Mouse (Mus musculus): ENCODE measurements around the gene Rnf39. TPM values are rescaled to one million over a fixed set of nuclear protein-coding genes. Genes with fewer than 3 reads are reported as not detected.

Rnf39 gene
- 0.44 and 0.91 TPM in 2 replicates for polyA plus RNA-seq (2015; fragmentation: Nextera tagmentation; extraction: Ambion mirVana)

DNA sequence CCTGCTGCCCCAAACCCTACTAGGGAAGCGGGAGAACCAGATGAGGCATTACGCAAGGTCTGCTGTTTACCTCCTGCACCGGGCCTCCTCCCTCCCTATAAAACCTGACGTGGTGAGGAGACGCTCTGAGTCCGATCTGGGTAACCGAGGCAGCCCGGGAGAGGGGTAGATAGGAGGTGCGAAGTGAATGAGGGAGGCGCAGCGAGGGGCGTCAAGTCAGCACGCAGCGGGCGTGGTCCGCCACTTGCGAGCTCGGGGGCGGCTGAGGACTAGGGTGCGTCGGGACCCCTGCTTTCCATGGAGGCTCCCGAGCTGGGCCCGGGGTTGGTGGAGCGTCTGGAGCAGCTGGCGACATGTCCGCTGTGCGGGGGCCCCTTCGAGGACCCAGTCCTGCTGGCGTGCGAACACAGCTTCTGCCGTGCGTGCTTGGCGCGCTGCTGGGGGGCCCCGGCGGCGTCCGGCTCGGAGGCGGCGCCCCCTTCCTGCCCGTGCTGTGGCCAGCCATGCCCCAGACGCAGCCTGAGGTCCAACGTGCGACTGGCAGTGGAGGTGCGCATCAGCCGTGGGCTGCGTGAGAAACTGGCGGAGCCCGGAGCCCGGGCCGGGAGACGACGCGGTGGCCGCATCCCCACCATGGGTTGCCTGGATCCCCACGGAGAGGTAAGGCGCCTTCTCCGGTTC lies at the start of gene Rnf39:
Rnf39 (plus strand) TSS at position 128 of the 681 bp plus-strand sequence.

DNA sequence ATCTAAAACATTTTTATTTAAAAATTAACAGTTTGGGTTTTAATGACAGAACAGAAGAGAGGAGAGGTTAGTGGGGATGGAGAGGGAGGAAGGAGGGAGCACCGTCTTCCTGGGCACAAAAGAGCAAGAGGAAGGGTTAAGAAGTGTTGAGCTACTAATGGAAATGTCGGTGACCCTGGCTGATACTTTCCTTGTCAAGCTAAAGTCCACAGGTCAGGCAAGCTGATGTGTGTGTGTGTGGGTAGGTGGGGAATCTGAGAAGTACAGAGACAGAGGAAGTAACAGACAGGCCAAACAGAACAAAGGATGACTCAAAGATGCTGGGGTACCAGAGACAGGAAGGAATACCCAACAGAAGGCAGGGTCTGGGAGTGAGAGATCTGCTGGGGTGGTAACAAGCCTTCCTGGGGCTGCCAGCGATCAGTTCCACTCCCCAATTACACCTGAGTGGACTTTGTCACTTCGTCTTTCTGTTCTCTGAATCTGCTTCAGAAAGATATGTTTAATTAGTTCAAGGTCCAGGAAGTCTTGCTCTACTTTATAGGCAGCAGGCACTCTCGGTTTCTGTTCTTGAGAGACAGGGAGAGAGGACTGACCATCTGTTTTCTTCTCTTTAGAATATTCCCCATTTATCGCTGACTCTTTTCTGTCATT lies 45.0 kb upstream of the Rnf39 start, which contains the start of gene Trim31:
Trim31 (plus strand) TSS at position 567 of the 654 bp plus-strand sequence.

DNA sequence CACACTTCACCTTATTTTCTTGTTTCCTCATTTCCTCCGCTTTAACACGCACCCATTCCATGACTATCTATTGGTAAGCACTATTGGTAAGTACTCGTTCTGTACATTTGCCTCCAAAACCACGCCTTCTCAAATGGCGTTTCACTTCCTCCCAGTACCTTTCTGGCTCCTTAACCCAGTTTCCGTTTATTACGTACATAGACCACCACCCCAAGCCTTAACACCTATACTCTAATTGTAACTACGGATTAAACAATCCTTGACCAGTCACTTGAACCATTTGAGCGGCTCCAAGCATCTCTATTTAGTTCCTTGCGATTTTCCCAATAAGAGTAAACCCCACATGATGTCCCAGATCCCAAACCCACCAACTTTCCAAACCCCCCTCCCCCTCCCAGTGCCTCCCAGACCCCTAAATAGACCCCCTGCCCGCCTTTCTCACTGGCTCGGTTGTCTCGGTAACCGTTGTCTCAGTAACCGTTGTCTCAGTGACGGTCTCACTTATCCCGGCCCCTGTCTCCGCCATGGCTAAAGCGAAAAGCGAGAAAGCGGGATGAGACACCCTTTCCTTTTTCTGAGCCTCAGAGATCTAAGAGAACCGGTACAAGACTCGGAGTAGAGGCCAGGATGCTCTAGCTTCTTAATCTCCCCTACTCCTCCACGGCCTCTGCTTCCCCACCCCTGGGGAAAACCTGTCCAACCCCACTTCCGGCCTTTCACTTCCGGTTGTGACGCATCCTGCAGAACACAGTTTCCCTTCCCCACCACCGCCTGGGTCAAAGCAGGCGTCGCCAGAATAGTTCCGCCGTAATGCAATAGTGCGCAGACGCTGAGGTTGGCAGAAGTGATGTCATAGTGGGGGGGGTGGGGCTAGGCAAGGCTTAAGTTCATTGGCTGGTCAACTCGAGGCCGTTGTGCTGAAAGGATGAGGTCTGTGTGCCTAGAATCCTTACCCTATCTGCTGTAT lies 8.5 kb downstream of the Rnf39 start, which contains the start of gene Ppp1r11:
Ppp1r11 (minus strand) TSS at position 761 of the 967 bp plus-strand sequence.

DNA sequence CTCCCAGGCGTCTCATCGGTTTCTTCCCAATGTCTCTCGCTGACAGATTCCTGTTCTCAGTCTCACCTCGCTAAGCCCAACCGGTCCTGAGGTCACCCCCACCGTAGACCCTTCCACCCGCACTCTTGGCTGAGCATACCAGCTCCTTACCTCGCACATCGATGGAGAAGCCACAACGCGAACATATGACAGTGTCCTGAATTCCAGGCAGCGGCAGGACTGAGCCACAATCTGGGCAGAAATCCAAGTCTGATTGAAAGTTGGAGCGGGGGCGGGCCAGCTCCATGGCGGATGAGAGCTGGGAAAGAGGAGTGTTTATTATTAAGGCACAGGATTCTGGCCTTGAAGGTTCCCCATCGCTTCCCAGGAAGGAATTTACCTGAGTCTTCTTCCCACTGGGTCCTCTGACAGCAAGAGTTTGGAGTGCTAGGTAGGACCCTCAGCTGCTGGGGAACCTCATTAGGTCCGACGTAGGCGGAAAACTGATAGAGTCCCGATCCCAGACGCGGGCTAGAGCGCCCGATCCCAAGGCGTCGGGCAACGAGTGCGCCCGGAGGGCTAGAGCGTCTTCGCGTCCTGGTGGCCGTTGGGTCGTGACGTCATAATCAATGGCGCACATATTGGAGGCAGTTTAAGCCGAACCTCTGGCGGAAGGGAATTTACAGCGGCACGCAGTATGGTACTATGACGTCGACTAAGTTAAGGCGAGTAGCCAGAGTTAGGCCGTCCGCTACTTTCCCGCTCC lies 15.5 kb downstream of the Rnf39 start, which contains the start of the genes Znrd1 and Znrd1as:
Znrd1 (minus strand) TSS at position 561 of the 745 bp plus-strand sequence.
Znrd1as (plus strand) TSS at position 594 of the 745 bp plus-strand sequence.

DNA sequence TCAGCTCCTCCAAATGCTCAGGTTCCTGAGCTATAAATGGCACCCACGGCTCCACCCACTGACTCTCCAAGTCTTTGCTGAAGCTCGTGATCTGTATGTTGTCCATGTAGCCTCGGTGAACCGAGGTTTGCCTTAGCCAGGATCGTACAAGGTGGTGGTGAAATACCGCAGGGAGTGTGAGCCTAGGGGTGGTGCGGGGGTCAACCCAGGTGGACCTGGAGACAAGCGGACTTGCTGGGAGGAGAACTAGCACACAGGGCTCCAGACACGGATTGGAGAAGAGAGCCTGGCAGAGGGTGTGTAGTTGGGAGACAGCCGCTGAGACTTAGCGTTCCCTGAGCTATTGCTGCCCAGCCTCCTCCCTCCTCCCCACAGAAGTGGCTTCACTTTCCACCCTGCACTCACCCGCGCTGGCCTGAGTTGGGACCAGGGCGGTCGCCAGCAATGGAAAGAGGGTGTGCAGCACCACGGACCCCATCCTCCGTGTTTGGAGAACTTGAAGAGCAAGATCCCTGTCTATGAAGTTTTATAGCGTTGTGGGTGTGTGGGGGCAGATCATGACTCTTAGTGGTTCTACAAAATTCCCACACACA lies 38.6 kb downstream of the Rnf39 start, which contains the start of gene 2410137M14Rik:
2410137M14Rik (minus strand) TSS at position 17 of the 593 bp plus-strand sequence.

DNA sequence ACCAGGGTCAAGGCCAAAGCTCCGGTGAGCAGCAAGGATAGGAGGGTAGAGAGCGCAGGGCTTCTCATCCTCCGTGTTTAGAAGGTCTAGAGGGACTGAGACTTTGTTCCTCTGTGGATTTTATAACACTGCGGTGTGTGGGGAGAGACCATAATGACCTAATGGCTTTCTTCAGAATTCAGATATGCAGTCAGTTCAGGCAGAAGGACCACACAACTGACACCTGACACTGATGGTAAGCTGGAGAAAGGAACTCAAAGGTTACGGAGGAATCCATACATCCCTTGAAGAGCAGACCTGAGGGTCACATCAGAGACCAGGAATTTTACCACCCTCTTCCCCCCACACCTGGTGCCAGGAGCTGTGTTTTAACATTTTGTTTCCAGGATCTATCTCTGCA lies 46.7 kb downstream of the Rnf39 start, which contains the start of gene H2-M5:
H2-M5 (minus strand) TSS at position 101 of the 400 bp plus-strand sequence.

Other genes starting within 250 kb of the Rnf39 start
- not detected in 2 replicates for gene H2-M10.5, start 170.0 kb upstream of the Rnf39 start, polyA plus RNA-seq (2015; fragmentation: Nextera tagmentation; extraction: Ambion mirVana)
- gene H2-M10.6, start 130.7 kb upstream of the Rnf39 start, polyA plus RNA-seq (2015; fragmentation: Nextera tagmentation; extraction: Ambion mirVana) = not detected in 2 replicates
- 30.2 and 41.1 TPM in 2 replicates for gene Trim26, start 105.8 kb upstream of the Rnf39 start, polyA plus RNA-seq (2015; fragmentation: Nextera tagmentation; extraction: Ambion mirVana)
- 0.09 TPM in 1 of 2 replicates, not detected in the other for gene Trim15, start 75.7 kb upstream of the Rnf39 start, polyA plus RNA-seq (2015; fragmentation: Nextera tagmentation; extraction: Ambion mirVana)
- gene Trim10, start 73.3 kb upstream of the Rnf39 start, polyA plus RNA-seq (2015; fragmentation: Nextera tagmentation; extraction: Ambion mirVana) = 5.5 and 5.9 TPM in 2 replicates
- gene Trim40, start 52.8 kb upstream of the Rnf39 start, polyA plus RNA-seq (2015; fragmentation: Nextera tagmentation; extraction: Ambion mirVana) = not detected in 2 replicates
- not detected in 2 replicates for gene Trim31, start 44.8 kb upstream of the Rnf39 start, polyA plus RNA-seq (2015; fragmentation: Nextera tagmentation; extraction: Ambion mirVana)
- 115 and 189 TPM in 2 replicates for gene Ppp1r11, start 8.8 kb downstream of the Rnf39 start, polyA plus RNA-seq (2015; fragmentation: Nextera tagmentation; extraction: Ambion mirVana)
- 64.6 and 73.7 TPM in 2 replicates for gene Znrd1, start 15.6 kb downstream of the Rnf39 start, polyA plus RNA-seq (2015; fragmentation: Nextera tagmentation; extraction: Ambion mirVana)
- 6.8 and 8.3 TPM in 2 replicates for gene Znrd1as, start 15.7 kb downstream of the Rnf39 start, polyA plus RNA-seq (2015; fragmentation: Nextera tagmentation; extraction: Ambion mirVana)
- gene 2410137M14Rik, start 38.3 kb downstream of the Rnf39 start, polyA plus RNA-seq (2015; fragmentation: Nextera tagmentation; extraction: Ambion mirVana) = not detected in 2 replicates
- 0.12 TPM in 1 of 2 replicates, not detected in the other for gene H2-M5, start 46.6 kb downstream of the Rnf39 start, polyA plus RNA-seq (2015; fragmentation: Nextera tagmentation; extraction: Ambion mirVana)
- gene Zfp57, start 58.2 kb downstream of the Rnf39 start, polyA plus RNA-seq (2015; fragmentation: Nextera tagmentation; extraction: Ambion mirVana) = 14.6 and 21.4 TPM in 2 replicates
- 0.06 TPM in 1 of 2 replicates, not detected in the other for gene Mog, start 80.5 kb downstream of the Rnf39 start, polyA plus RNA-seq (2015; fragmentation: Nextera tagmentation; extraction: Ambion mirVana)
- 10.0 and 17.7 TPM in 2 replicates for gene Gabbr1, start 103.0 kb downstream of the Rnf39 start, polyA plus RNA-seq (2015; fragmentation: Nextera tagmentation; extraction: Ambion mirVana)
- not detected in 2 replicates for gene Olfr90, start 145.6 kb downstream of the Rnf39 start, polyA plus RNA-seq (2015; fragmentation: Nextera tagmentation; extraction: Ambion mirVana)
- 0.09 TPM in 1 of 2 replicates, not detected in the other for gene Olfr91, start 155.4 kb downstream of the Rnf39 start, polyA plus RNA-seq (2015; fragmentation: Nextera tagmentation; extraction: Ambion mirVana)
- not detected in 2 replicates for gene Olfr92, start 177.2 kb downstream of the Rnf39 start, polyA plus RNA-seq (2015; fragmentation: Nextera tagmentation; extraction: Ambion mirVana)
- not detected in 2 replicates for gene Olfr93, start 218.6 kb downstream of the Rnf39 start, polyA plus RNA-seq (2015; fragmentation: Nextera tagmentation; extraction: Ambion mirVana)

All from adrenal gland, postnatal 0 days (tissue).